Mouse (Mus musculus) adrenal gland, adult 18-20 months (tissue): ENCODE measurements around the gene Zbtb41. TPM values are rescaled to one million over a fixed set of nuclear protein-coding genes. Genes with fewer than 3 reads are reported as not detected.

Source experiments
- DNase-seq, 2 experiments: peaks; one replicate each; pipeline ENCODE4 v3.0.0; 2021 to 2022; ENCODE audit warnings: low spot score in 2 of 2
- total RNA-seq, 2 experiments: library from RNA; stranded (reverse); gene quantifications; 1 replicate in 1 of 2; 2 replicates in 1 of 2; pipeline ENCODE4 v1.2.3; 2021

Zbtb41 gene
- total RNA-seq, 2 experiments from 2014 or later: 31.9 to 43.4 TPM

DNA sequence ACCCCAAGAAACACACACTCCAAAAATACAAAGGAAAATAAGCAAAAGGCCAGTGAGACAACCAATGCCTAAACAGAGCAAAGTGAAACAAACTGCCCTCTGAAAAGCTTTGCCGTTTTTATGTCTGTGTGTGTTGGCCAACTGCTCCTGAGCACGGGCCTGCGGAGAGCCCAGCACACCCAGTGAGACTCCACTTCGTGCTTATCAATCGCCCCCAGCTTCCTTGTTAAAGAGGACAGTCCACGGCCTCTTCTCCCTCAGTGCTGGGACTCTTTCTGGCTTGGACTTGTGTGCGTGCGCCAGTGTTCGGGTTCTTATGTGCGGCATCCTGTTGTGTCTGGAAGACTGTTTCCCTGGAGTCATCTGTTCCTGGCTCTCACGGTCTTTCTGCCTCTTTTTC lies 43.8 kb downstream of the Zbtb41 start:
- DNase-seq: no peak

DNA sequence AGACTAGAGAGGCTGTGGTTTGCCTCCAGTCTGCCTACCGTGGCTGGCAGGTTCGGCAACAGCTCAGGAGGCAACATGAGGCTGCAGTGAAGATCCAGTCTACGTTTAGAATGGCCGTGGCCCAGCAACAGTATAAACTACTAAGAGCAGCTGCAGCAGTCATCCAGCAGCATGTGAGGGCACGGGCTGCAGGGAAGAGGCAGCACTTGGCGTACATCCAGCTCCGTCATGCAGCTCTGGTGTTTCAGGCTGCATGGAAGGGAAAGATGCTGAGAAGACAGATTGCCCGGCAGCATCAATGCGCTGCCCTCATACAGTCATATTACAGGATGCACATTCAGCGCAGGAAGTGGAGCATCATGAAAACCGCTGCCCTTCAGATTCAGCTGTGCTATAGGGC lies 56.8 kb downstream of the Zbtb41 start:
- DNase-seq: no peak

DNA sequence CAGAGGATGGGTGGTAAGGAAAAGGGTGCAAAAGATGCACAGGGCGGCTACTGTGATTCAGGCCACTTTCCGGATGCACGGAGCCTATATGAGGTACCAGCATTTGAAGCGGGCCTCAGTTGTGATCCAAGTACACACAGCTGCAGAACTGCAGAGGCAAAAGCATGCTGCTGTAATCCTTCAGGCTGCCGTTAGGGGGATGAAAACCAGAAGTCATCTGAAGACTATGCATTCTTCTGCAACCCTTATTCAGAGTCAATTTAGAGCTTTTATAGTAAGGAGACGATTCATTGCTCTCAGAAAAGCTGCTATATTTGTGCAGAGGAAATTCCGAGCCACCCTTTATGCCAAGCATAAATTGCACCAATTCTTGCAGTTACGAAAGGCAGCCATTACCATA lies 58.2 kb downstream of the Zbtb41 start:
- no peak for DNase-seq

DNA sequence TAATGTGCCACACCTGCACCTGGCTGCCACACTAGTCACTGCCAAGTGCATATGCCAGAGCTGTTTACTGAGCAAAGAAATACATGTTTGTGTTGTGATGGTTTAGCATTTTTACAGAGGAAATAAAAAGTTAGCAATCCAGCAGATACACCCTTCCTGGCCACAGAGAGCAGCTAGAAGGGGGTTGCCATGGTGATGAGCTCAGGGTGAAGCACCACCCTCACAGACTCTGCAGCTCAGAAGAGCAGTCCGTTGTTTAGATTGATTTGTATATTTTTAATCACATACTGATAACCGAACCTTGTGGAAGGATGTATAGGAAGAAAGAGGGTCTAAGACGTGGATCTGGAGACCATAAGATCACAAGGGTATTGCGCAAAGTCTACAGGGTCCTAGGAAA lies 59.1 kb downstream of the Zbtb41 start:
- no peak for DNase-seq

DNA sequence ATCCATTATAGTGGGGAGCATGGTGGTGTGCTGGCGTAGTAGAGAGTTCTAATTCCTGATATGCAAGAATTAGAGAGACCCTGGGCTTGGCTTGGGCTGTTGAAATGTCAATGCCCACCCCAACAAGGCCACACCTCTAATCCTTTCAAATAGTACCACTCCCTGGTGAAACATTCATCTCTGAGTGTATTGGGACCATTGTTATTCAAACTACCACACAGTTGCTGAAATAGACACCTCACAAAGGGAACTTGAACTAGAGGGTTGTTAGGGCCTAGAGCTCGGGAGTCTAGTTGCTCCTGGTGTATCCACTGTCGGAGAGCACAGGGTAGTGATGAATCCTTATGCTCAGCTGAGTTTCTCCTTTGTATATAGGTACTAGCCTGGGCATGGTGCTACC lies 72.5 kb downstream of the Zbtb41 start:
- DNase-seq: no peak

DNA sequence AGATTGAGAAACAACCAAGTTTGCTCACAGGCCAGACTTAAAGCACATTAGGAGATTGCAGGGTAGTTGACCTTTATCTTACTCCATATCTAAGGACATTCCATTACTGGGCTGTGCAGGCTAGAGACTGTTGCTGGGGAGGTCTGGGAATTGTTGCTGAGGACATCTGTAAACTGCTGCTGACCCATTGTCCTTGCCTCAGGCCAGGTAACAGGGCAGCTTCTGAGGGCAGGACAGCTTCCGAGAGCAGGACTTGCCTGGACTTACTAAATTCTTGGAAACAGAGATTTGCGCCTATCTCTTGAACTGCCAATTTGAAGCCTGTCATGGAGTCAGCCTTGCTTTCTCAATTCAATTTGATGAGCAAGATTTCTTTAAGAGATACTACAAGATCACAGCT lies 73.3 kb downstream of the Zbtb41 start:
- DNase-seq: no peak

DNA sequence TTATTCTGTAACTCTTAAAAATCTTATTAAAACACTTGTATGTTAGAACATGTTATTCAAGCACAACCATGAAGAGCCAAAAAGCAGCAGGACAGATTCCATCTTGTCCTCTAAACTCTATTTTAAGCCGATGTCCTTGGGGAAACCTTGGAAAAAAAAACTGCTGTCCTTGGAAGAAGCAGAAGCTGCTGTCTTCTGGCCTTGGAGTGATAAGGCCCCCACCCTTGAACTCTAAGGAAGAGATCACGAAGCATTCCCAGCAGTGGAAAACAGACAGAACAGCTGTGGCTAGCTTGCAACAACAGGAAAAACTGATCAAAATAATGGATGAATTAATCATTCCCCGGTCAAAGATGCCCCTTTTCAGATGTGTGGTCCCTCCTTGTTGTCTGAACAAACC lies 74.1 kb downstream of the Zbtb41 start:
- DNase-seq: no peak

DNA sequence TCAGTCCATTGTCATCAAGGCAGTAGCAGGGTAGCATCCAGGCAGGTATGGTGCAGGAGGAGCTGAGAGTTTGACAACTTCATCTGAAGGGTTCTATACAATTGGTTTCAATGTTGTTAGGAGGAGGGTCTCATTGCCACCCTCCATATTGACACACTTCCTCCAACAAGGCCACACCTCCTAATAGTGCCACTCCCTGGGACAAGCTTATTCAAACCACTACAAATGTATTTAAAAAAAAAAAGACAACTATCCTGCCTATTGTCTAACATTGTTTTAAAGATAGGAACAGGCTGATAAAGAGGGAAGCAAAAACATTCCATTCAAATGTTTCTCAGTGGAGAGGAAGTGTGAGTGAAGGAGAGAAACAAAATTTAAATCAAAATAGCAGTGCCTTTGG lies 77.7 kb downstream of the Zbtb41 start:
- no peak for DNase-seq

DNA sequence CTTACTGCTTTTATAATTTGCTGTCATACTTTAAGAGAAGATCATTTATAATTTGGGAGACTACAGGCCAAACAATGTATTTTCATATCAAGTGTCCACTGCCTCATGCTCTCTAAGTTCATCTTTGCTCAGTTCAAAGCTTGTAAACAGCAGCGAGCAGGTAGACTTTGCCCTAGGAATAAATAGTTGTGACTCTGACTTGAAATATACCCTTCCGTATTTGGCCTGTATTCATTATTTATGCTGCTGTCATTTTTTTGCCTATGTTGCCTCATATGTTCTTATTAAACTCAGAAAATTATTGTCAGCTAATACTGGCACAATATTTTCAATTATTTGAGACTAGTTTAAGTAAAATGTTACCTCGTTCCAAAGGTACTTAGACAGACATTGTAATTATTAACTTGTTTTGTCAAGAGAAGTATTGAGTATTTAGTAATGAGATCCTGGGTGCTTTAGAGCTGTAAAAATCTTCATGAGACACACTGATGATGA lies 79.2 kb downstream of the Zbtb41 start, which contains the start of gene F13b:
TSS of gene F13b (plus strand) at position 445 of the 495 bp plus-strand sequence.
- no peak for DNase-seq

Other genes with a start within 250 kb of the Zbtb41 start
- gene Crb1, start 45.2 kb upstream of the Zbtb41 start, total RNA-seq: under 1 TPM in 1 of 2 experiments, not detected in 1; 0.10 TPM
- gene Aspm, start 32.5 kb downstream of the Zbtb41 start, total RNA-seq: under 1 TPM; 0.48 to 0.86 TPM
- gene F13b, start 79.4 kb downstream of the Zbtb41 start, total RNA-seq: under 1 TPM in 1 of 2 experiments, not detected in 1; 0.13 TPM
- not detected for gene Cfhr1, start 138.0 kb downstream of the Zbtb41 start, total RNA-seq